Mouse (Mus musculus): ENCODE measurements around the gene Saysd1.
"Not testable (repeated sequence)": the region's sequence is repeated elsewhere in the genome, so short reads cannot be mapped to it uniquely, and the experiment has no call there.

Gene Saysd1

GRCm38 (mm10) chr14:20032016-20032737 is 106.2 kb downstream of the Saysd1 start:
- DNase-seq, result no peak

GRCm38 (mm10) chr14:20029606-20030005 is 108.7 kb downstream of the Saysd1 start:
- no peak for DNase-seq

- not testable (repeated sequence) for DNase-seq
These were observed 110.9 kb downstream of the Saysd1 start for GRCm38 (mm10) chr14:20027475-20027874.
